Mouse (Mus musculus) heart, postnatal 14 days (tissue): Measurements from ENCODE around the gene Vps72. TPM values are rescaled to one million over a fixed set of nuclear protein-coding genes. Genes with fewer than 3 reads are reported as not detected.
"Not testable (repeated sequence)": the region's sequence is repeated elsewhere in the genome, so short reads cannot be mapped to it uniquely, and the experiment has no call there.

Experiments
- DNase-seq, 2 experiments: peaks; one replicate each; pipeline ENCODE4 v3.0.0; 2021 to 2022
- intact Hi-C: fragments of 180-260 bp; cut with DNase I; formaldehyde crosslinking; loops from one replicate; pipeline ENCODE4 v1.15.1; 2025
- long read RNA-seq, 2 experiments: library from polyadenylated mRNA; stranded (forward); transcript quantifications; one replicate each; pipeline ENCODE4 v2.0.0; 2021
- total RNA-seq, 2 experiments: library from RNA; stranded (reverse); gene quantifications; 2 replicates each; pipeline ENCODE4 v1.2.3; 2021

Gene Vps72
- total RNA-seq = 10 to 100 TPM; 32.4 to 32.5 TPM
- long read RNA-seq, experiment 1, transcript Vps72-201 (6 exons, 1,456 nt) = major isoform, 49 of 54 reads
- long read RNA-seq, experiment 1, partial matches to known transcripts = 5 of 54 reads
- long read RNA-seq, experiment 1, other reads (novel, unspliced or antisense) = 0 of 54 reads
- long read RNA-seq, experiment 2, transcript Vps72-201 (6 exons, 1,456 nt) = major isoform, 32 of 42 reads
- long read RNA-seq, experiment 2, partial matches to known transcripts = 6 of 42 reads
- long read RNA-seq, experiment 2, other reads (novel, unspliced or antisense) = 4 of 42 reads

DNA sequence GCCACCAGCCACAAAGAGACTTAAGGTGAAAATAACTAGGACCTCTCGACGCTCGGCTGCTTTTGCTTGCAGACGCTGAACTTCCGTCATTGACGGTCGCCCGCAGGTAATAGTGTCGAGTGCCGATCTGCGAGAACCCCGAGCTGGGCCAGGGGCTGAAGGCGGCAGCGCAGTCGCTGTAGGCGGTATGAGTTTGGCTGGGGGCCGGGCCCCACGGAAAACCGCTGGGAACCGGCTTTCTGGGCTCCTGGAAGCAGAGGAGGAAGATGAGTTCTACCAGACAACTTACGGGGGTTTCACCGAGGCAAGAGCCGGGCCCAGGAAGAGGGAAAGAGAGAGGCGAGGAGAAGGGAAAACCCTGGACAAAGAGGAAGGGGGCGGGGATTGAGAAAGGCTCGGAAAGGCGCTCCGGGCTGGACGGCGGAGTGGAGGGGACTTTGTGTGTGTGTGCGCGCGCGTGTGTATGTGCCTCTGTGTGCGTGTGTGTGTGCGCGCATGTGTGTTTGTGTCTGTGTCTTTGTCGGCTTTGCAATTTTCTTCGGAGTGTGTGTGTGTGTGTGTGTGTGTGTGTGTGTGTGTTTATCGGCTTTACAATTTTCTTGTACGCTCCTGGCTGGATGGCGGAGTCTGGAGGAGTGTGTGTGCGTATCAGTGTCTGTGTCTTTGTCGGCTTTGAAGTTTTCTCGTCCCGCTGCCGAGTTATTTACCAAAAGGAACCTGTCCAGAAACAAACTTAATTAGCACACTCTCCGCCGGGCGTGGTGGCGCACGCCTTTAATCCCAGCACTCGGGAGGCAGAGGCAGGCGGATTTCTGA lies at the start of gene Vps72:
TSS of gene Vps72 (plus strand) at position 112 of the 816 bp plus-strand sequence.
- intact Hi-C loops = no loop called here
- DNase-seq = peak; percentile 85 to 89

DNA sequence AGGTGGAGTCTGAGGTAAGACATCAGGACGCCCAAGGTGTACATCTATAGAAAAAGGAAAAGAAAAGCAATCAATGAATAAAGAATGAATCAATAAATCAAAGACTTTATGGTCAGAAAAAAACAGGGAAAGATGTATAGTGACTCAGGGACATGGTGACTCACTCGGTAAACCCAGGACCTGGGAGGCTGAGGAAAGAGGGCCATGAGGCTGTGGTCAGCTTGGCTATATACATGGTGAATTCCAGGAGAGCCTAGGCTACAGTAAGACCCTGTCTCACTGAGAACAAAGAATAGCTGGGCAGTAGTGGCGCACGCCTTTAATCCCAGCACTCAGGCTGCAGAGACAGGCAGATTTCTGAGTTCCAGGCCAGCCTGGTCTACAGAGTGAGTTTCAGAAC lies 47.1 kb upstream of the Vps72 start:
- no peak for DNase-seq
- intact Hi-C loops = no loop called here

DNA sequence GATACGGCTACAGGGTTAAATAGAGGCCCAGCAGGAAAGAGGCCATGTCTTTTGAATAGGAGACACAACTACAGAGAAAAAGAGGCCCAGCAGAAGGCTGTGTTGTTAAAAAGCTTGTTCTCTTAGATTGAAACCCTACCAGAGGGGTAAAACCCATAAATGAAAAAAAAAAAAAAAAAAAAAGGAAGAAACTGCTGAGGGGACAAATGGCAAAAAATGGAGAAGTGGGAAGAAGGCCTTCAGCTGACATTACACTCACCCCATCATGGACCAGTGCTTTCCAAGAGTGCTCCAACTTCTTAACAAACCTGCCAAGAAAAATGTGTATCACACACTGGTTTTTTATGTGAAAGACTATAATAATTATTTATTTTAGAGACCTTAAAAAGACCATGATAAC lies 45.3 kb upstream of the Vps72 start:
- intact Hi-C loops = no loop called here

DNA sequence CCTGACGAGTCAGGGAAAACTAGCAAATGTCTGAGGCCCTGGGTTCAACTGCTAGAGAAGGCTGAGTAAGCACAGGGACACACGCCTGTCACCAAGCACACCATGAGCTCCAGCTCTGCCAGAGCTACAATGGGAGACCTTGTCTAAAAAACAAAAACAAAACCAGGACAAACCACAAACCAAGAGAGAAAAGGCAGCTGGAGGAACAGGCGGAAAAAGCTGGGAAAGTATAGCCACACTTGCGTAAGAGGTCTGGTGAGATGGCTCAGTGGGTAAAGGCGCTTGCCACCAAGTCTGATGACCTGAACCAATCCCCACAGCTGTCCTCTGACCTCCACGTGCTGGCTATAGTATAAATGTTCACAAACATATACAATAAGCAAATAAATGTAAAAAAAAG lies 44.7 kb upstream of the Vps72 start:
- intact Hi-C loops = no loop called here
- no peak for DNase-seq

More for the DNA sequence above, 45.3 kb upstream of the Vps72 start:
- no peak for DNase-seq

DNA sequence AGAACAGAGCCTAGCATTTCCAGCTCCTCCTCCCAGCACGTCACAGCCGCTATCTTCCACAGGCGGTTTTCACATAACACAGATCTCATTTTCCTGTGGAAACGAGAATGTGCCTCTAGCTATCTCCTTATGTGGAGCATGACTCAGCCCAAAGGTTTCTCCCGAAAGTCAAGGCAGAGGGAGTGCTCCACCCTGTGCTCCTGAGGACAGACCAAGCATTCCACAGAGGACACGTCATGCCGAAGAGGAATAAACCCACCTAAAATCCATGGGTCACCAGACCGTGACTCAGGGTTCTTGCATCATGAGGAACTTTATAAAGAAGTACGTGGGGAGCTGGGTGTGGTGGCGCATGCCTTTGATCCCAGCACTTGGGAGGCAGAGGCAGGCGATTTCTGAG lies 44.3 kb upstream of the Vps72 start:
- intact Hi-C loops = no loop called here
- DNase-seq = no peak

DNA sequence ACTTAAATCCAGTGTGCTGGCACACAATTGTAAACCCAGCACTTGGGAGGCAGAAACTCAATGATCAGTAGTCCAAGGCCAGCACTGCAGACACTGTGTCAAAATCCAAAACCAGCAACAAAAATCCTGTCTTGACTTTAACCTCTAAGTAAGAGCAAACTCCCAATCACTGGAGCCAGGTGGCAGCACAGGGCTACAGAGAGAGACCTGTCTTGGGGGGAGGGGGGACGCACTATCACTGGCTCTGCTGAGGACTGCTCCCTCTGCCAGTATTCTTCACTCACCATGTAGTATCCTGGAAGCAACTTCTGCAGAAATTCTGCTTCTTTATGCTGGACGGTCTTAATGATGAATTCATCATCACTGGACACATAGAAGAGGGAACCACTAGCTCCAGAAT lies 39.2 kb upstream of the Vps72 start:
- intact Hi-C loops = no loop called here

DNA sequence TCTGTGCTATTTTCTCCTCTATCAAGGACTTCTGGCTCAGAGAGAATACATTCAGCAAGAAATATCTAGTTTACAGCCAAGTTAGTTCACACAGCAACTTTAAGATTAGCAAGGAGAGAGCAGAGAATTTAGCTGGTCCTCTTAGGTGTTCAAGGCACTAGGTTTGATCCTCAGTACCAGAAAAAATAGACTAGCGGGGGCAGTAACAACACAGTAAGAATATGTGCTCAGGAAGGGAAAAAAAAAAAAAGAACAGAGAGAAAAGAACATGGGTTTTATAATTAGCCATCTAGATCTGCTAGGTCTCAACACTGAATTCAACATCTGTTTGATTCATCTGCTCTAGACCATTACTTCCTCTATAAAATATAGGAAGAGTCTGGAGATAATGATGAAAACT lies 22.8 kb upstream of the Vps72 start:
- intact Hi-C loops = no loop called here
- no peak for DNase-seq

More for the DNA sequence above, 39.2 kb upstream of the Vps72 start:
- DNase-seq = no peak

DNA sequence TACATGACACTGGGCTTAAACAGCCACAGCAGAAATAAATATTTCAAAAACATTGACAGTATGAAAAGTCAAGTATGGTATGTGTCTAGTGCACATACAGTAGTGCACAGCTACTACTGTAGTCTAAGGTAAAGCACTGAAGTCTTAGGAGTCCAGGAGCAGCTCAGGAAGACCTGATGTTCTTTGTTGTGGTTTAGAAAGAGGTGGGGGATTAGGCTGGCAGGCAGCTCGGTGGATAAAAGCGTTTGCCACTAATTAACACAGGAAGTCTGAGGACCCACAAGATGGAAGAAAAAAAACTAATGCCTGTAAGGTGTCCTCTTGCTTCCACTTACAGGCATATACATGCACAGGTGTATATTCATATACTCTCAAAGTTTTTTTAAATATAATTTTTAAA lies 10.0 kb upstream of the Vps72 start:
- intact Hi-C loops = loop anchor here (5.0 kb wide), 1 partner anchor 44 kb away; no protein-coding TSS in a partner anchor
- no peak for DNase-seq

DNA sequence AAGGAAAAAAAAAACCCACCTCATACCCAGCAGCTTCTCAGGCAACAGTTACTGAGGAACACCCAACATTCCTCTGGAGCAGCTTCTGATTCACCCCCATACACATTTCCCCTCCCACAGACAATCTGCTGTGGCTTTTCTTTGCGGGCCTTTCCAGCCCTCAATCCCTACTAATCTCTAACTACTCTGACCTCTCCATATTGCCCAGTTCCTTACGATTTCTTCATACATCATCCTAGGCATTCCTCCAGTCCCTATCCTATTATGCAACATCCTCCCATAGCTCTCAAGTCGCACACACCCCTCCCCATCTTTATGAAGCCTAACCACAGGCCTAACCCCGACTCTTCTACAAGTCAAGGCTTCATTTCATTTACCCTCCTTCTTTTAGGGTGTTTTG lies 5.7 kb upstream of the Vps72 start:
- no peak for DNase-seq
- intact Hi-C loops = no loop called here

DNA sequence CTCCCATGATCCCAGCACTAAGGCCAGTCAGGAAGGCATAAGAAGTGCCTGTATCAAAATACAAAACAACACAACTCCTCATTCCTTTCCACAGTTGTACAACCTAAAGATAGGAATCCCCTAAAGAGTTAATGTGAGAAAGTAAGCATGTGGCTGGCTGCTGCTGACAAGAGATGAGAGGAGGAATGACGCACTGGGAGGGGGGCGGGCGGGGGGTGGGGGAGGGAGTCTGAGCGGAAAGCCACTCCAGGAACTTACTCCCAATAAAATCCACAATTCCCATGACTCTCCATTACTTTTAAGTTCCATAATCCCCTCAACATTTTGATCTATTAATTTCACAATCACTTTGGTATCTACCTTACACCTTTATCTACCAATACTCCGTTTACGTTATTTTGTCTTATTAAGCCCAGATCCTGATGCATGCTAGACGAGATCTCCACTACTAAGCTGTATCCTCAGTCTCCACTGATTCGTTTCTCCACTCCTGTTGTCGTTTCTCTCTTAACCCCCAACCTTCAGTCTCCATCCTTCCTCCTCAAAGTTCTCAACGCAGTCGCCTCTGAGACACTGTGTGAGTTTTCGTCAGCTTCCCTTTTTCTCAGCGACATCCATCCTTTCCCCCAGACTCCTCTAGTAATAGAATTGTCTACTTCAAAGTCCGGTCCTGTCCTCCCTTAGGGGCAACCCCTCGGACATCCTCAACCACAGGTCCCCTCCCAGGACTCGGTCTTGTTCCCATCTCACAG lies 5.1 kb upstream of the Vps72 start:
- DNase-seq = no peak
- intact Hi-C loops = no loop called here

DNA sequence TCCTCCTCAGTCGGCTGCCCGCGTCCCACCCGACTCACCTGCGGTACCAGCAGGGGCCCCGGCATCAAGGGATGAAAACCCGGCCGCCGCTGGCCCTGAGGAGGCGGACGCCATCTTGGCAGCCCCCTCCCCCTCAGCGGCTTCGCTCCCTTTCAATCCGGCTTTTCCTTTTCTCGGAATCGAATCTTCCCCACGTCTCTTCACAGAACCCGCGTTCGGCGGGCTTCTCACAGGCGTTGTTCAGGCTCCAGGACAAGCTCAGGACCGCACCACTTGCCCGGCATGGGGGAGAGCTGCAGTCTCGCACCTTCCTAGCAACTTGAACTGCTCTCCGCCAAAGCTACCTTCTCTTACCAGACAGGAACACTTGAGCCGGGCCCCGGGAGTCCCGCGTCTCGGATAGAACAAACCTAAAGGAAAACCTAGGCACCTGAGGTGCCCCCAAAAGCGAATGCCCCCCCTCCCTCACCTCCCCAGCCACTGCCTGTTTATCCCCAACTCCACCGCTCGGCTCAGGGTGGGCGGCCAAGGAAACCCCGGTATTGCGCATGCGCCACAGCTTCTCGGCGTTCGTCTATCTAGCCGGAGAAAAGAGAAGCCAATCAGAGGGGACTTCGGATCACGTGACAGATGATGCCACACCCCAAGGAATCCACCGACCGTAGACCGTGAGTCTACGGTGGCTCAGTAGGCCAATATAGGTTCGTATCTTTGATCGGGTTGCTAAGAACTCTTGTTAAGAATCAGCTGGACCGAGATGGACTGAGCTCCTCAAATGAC lies 4.3 kb upstream of the Vps72 start, which contains the start of gene Pip5k1a:
TSS of gene Pip5k1a (minus strand) at position 593 of the 780 bp plus-strand sequence.
- DNase-seq = peak; percentile 95 to 96
- intact Hi-C loops = no loop called here

DNA sequence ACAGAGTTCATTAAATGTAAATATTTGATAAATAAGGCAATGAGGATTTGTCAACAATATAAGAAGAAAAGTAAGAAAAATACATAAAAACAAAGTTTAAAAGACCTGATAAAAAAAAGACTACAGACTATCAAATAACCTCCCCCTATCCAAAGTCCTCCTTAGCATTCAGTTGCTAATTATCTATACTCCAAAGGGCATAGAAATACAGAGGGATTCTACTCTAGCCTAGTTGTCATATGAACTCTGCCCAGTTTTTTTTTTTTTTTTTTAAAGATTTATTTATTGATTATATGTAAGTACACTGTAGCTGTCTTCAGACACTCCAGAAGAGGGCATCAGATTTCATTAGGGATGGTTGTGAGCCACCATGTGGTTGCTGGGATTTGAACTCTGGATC lies 3.5 kb upstream of the Vps72 start:
- intact Hi-C loops, DNase-seq: not testable (repeated sequence)

DNA sequence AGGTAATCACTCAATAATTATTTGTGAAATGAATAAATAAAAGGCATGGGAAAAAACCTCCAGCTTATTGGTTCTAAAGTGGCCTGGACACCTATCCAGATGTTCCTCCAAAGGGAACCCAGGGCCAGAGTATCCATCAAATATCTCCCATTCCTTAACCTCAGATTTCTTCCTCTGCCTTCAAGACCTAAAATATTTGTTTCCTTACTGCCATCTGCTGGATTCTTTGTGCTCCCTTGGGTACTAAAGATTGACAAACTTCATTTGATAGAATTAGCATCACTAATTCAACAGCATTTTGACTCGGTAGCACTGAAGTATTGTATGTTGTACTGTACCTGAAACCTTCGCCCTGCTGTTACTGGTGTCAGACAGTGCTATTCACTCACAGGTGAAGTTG lies 2.9 kb upstream of the Vps72 start:
- DNase-seq = no peak
- intact Hi-C loops = no loop called here

DNA sequence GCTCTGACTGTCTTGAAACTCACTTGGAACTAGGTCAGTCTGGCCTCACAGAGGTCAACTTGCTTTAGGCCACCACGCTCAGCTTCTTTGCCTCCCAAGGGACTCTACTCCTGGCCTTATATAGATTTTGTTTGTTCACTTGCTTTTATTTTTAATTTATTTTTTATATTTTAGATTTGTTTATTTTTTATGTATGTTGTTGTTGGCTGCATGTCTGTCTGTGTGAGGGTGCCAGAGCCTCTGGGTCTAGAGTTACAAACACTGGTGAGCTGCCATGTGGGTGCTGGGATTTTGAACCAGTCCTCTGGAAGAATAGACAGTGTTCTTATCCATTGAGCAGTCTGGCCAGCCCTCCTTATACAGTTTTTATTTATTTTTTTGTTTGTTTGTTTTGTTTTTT lies 1.9 kb downstream of the Vps72 start:
- DNase-seq = no peak
- intact Hi-C loops = no loop called here

DNA sequence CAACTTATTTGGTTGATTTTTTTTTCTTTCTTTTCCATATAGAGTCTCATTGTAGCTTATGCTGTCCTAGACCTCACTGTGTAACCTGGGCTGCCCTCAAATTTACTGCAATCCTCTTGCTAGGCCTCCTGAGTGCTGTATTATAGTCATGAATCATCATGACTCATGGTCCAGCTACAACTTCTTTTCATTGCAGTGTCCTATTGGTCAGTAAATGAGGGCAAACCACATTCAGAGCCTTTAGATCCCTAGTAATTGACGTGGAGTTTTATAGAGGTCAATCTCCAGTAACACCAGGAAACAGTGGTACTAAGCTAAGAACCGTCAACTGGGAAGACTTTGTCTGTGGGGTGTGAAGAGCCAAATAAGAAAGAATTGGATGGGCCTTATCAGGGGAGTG lies 6.9 kb downstream of the Vps72 start:
- intact Hi-C loops = no loop called here

DNA sequence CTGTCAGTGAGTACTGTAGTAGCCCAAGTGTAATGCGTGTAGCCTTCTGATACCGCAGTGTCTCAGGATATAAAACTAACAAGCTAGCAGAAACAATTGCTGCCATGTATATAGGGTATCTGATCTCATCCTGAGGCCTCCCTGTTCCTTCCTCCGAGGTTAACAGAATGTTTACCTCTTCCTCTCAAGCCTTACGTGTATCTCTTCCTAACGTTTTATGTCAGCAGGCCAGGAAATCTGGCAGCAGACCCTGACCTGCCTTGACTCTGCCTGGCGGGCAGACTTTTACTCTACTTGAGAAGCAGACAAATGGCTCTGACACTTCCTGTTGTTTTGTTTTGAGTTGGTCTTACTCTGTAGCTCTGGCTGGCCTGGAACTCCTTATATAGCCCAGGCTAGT lies 10.8 kb downstream of the Vps72 start:
- no peak for DNase-seq
- intact Hi-C loops = no loop called here

More for the DNA sequence above, 6.9 kb downstream of the Vps72 start:
- DNase-seq = no peak

DNA sequence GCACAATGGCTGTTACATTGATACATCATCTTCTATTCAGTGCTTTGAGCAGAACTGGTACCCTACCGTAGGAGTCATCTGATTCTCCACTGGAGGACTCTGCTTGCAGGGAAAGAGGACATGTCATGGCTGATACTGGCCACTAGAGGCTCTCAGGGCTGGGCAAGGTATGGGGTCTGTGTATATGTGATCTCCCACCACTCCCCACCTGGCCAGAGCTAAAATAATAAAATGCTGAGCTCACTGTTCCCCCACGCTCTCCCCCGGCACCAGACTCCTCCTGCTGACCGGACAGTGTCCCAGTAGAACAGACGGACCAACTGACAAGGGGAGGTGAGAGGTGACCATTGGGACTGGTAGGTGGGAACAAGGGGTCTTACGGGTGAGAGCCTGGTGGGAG lies 13.4 kb downstream of the Vps72 start, which contains the start of gene Tmod4:
TSS of gene Tmod4 (plus strand) at position 231 of the 400 bp plus-strand sequence.
- no peak for DNase-seq
- intact Hi-C loops = no loop called here

DNA sequence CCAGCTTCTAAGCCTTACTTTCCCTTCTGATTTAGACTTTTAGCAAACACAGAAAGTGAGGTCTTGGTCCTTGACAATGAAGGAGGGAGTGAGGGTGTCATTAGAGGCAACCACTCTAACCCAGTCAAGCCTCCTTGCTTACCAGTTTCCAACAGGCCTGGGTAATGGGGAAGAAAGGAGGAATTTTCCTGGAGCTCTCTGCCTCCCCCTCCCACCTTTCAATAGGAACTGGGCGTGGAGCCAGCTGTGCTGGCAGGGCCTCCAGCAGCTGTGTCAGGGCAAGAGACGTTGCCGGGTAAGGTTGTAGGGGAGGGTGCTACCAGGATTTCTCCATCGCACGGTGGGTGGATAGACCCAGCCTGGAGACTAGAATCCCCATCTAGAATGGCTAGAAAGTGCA lies 14.2 kb downstream of the Vps72 start:
- peak; percentile 57 to 75 for DNase-seq
- intact Hi-C loops = no loop called here

DNA sequence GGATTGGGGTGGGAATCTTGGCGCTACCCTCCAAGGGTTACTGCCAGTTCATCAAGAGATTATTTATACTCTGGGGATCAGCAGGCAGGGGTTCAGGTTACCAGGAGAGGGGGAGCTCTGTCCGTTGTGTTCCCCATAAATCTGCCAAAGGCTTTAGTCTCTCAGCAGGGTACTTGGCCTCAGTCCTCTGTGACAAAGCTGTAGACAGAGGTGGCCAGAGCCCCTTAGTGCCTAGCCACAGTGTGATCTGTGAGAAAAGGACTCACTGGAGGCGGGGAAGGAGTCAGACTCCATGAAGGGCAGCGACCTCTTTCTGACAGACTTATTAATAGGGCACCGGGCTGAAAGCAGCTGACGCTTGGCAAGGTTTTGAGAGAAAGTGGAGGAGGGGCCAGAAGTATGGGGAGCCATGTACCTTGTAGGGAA lies 18.4 kb downstream of the Vps72 start:
- peak; percentile 37 to 68 for DNase-seq
- intact Hi-C loops = no loop called here

DNA sequence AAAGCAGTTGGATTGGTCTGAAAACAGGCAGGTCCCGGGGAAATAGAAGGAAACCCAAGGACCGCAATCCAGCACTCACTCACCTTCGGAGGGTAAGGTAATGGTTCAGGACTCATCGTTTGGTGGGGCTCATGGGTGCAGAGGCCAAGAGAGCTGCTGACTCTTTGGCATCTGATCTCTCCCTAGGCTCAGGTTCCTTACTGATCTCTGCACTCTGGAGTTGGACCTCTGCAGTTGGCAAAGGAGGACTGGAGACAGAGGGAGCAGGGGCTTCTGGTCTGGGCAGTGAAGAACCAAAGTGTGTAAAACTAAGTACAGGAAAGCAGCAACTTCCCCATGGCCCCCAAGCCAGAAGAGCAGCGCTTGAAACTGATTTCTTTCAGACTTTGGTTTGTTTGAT lies 19.3 kb downstream of the Vps72 start:
- no peak for DNase-seq
- intact Hi-C loops = no loop called here
